Comparison of ENCODE assay signal across 9 mouse cellular contexts in the genomic region with DNA sequence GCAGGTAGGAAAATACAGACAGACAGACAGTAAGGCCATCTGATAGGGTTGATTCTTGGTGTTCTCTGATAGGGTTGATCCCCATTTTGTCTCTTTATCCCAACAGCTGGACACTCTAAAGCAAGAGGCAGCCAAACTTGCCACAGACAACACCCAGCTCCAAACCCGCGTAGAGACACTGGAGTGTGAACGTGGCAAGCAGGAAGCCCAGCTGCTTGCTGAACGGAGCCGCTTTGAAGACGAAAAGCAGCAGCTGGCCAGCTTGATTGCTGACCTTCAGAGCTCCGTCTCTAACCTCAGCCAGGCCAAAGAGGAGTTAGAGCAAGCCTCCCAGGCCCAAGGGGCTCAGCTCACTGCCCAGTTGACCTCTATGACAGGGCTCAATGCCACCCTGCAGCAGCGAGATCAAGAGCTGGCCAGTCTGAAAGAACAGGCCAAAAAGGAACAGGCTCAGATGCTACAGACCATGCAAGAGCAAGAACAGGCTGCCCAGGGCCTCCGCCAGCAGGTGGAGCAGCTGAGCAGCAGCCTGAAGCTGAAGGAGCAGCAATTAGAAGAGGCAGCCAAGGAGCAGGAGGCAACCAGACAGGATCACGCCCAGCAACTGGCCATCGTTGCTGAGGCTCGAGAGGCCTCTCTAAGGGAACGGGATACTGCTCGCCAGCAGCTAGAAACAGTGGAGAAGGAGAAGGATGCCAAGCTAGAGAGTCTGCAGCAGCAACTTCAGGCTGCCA. TPM values are rescaled to one million over a fixed set of nuclear protein-coding genes. Genes with fewer than 3 reads are reported as not detected.
DNase-seq lines count a peak whose midpoint lies in the region; ATAC-seq and TF ChIP-seq lines count a peak whose summit lies in the region.
"Had no signal": no experiment of that assay in that cellular context is flagged by ENCODE, and none has a peak within 500 bp of the region (broad histone marks: within the 10 kb centered on the region; RNA-seq: fewer than 3 reads in every experiment).

No protein-coding gene starts in this region.

- no peak for TF ChIP-seq EP300 in liver, embryonic 14.5 days (IDR thresholded peaks at IDR 0.05; ENCODE audit: low read depth)

- ATAC-seq in heart, embryonic 11.5 days (replicated peaks; ENCODE audit: insufficient number of reproducible peaks, low FRiP score, low TSS enrichment): 0 out of 2 replicates have a peak, but pooled peaks have one; percentile 24
- peak; percentile 55 for ATAC-seq in liver, embryonic 14.5 days (ENCODE audit: insufficient read depth)
- peak; percentile 53; the same call in 1 of the 2 replicates for ATAC-seq in neural tube, embryonic 14.5 days (ENCODE audit: low read depth)

- TF ChIP-seq CTCF in bone marrow macrophage, adult 2 months (IDR thresholded peaks at IDR 0.05; ENCODE audit: low read depth, low read length): peak; percentile 44
- peak; percentile 100 for TF ChIP-seq CTCF in embryonic fibroblast, embryonic 13.5 days (IDR thresholded peaks at IDR 0.05; ENCODE audit: borderline replicate concordance, insufficient read depth, low read length)
- TF ChIP-seq CTCF in liver, embryonic 14.5 days (IDR thresholded peaks at IDR 0.05; ENCODE audit: low read depth): peak; percentile 97

- H3K27me3 ChIP-seq in heart, embryonic 11.5 days (ENCODE audit: control insufficient read depth, insufficient read depth, low read length): no peaks in the 10 kb centered on the region
- no peaks in the 10 kb centered on the region for H3K27me3 ChIP-seq in liver, embryonic 14.5 days (ENCODE audit: control insufficient read depth, insufficient read depth, low read length)
- H3K27me3 ChIP-seq in neural tube, embryonic 14.5 days (ENCODE audit: control insufficient read depth, insufficient read depth, low read length): no peaks in the 10 kb centered on the region

- no peak overlapping the region for H3K4me2 ChIP-seq in heart, embryonic 11.5 days
- no peak overlapping the region for H3K4me2 ChIP-seq in liver, embryonic 14.5 days (ENCODE audit: low read depth)
- H3K4me2 ChIP-seq in neural tube, embryonic 14.5 days (ENCODE audit: low read depth, low read length): no peak overlapping the region

- H3K4me1 ChIP-seq in bone marrow macrophage, adult 2 months (ENCODE audit: control insufficient read depth, insufficient read depth, low read length): no peaks in the 10 kb centered on the region
- no peaks in the 10 kb centered on the region for H3K4me1 ChIP-seq in embryonic fibroblast, embryonic 13.5 days (ENCODE audit: control insufficient read depth, insufficient read depth, low read length)
- H3K4me1 ChIP-seq in heart, embryonic 11.5 days (ENCODE audit: control insufficient read depth, insufficient read depth, low read length): no peaks in the 10 kb centered on the region
- H3K4me1 ChIP-seq in liver, embryonic 14.5 days (replicated peaks; ENCODE audit: control insufficient read depth in 2 of 2, insufficient read depth in 2 of 2, low read length in 1 of 2): no peaks in the 10 kb centered on the region
- H3K4me1 ChIP-seq in neural tube, embryonic 14.5 days (ENCODE audit: control insufficient read depth, insufficient read depth, low read length): no peaks in the 10 kb centered on the region

- no peaks in the 10 kb centered on the region for H3K9me3 ChIP-seq in heart, embryonic 11.5 days (replicated peaks; ENCODE audit: control insufficient read depth, low read length)
- H3K9me3 ChIP-seq in liver, embryonic 14.5 days (ENCODE audit: control insufficient read depth, low read length): no peaks in the 10 kb centered on the region
- no peaks in the 10 kb centered on the region for H3K9me3 ChIP-seq in neural tube, embryonic 14.5 days (ENCODE audit: control insufficient read depth, low read length)

- peaks cover 69% of the 10 kb centered on the region for H3K36me3 ChIP-seq in heart, embryonic 11.5 days (ENCODE audit: control insufficient read depth, insufficient read depth, low read length)
- H3K36me3 ChIP-seq in liver, embryonic 14.5 days (replicated peaks; ENCODE audit: control insufficient read depth, insufficient read depth, low read depth): peaks cover 95% of the 10 kb centered on the region
- peaks cover 88% of the 10 kb centered on the region for H3K36me3 ChIP-seq in neural tube, embryonic 14.5 days (ENCODE audit: control insufficient read depth, insufficient read depth, low read length)

- no peak overlapping the region for H3K4me3 ChIP-seq in bone marrow macrophage, adult 2 months (ENCODE audit: insufficient read depth, low read length)
- no peak overlapping the region for H3K4me3 ChIP-seq in embryonic fibroblast, embryonic 13.5 days (ENCODE audit: insufficient read depth, low read length)
- H3K4me3 ChIP-seq in heart, embryonic 11.5 days (ENCODE audit: low read depth, low read length): no peak overlapping the region
- H3K4me3 ChIP-seq in liver, embryonic 14.5 days (ENCODE audit: insufficient read depth in 1 of 2, low read depth in 2 of 2, low read length in 2 of 2): no peak overlapping the region
- H3K4me3 ChIP-seq in neural tube, embryonic 14.5 days (ENCODE audit: low read depth, low read length): no peak overlapping the region
- H3K4me3 ChIP-seq: erythroblast, embryonic 14.5 days had no signal

- no peak overlapping the region for H3K9ac ChIP-seq in heart, embryonic 11.5 days (ENCODE audit: low read depth, low read length)
- H3K9ac ChIP-seq in liver, embryonic 14.5 days (replicated peaks): no peak overlapping the region
- H3K9ac ChIP-seq in neural tube, embryonic 14.5 days (replicated peaks; ENCODE audit: low read depth, low read length): no peak overlapping the region

- TF ChIP-seq POLR2A in bone marrow macrophage, adult 2 months (IDR thresholded peaks at IDR 0.05; ENCODE audit: borderline replicate concordance, low read depth, low read length): no peak
- no peak for TF ChIP-seq POLR2A in embryonic fibroblast, embryonic 13.5 days (IDR thresholded peaks at IDR 0.05; ENCODE audit: low read depth, low read length)

- no peak overlapping the region for H3K27ac ChIP-seq in bone marrow macrophage, adult 2 months (ENCODE audit: insufficient read depth, low read depth, low read length)
- H3K27ac ChIP-seq in embryonic fibroblast, embryonic 13.5 days (ENCODE audit: insufficient read depth, low read length): no peak overlapping the region
- no peak overlapping the region for H3K27ac ChIP-seq in heart, embryonic 11.5 days (ENCODE audit: low read depth, low read length)
- no peak overlapping the region for H3K27ac ChIP-seq in liver, embryonic 14.5 days
- no peak overlapping the region for H3K27ac ChIP-seq in neural tube, embryonic 14.5 days (ENCODE audit: low read depth, low read length)

- 66% methylated on average over 14 of the region's 14 CpGs for WGBS in heart, embryonic 11.5 days (ENCODE audit: insufficient replicate concordance)
- WGBS in liver, embryonic 14.5 days (ENCODE audit: insufficient replicate concordance): 68% methylated on average over 14 of the region's 14 CpGs
- WGBS in neural tube, embryonic 14.5 days: 68% methylated on average over 14 of the region's 14 CpGs

- peak; percentile 70 for DNase-seq in CD4-positive helper T cell, adult 2 months (ENCODE audit: low read depth, low spot score)
- DNase-seq in kidney, postnatal 25 days: peak; percentile 89 to 91
- peak; percentile 29 to 40 (median 35) for DNase-seq in liver, embryonic 14.5 days (ENCODE audit: low read depth in 3 of 3, low spot score in 3 of 3)
- DNase-seq in telencephalon, adult 2 months (ENCODE audit: low read depth, low spot score): peak; percentile 53

RNA-seq across cellular contexts. Expression of gene Il18bp, which starts 20.1 kb away (rescaled TPM):
- polyA plus RNA-seq in bone marrow macrophage, adult 2 months (2012; ENCODE audit: insufficient read depth, insufficient read length, missing spikeins): 13.1 and 13.6 TPM in 2 replicates
- 4.1 and 6.3 TPM in 2 replicates for polyA plus RNA-seq in embryonic fibroblast, embryonic 13.5 days (2011; ENCODE audit: insufficient read length, low read depth, missing spikeins)
- polyA plus RNA-seq in heart, embryonic 11.5 days (2014; fragmentation: Nextera tagmentation; extraction: Ambion mirVana): 1.4 and 1.7 TPM in 2 replicates
- 12.7 and 14.8 TPM in 2 replicates for polyA plus RNA-seq in liver, embryonic 14.5 days (2012; rRNA removed)
- 15.0 and 15.9 TPM in 2 replicates for polyA plus RNA-seq in liver, embryonic 14.5 days (2014; fragmentation: Nextera tagmentation; extraction: Ambion mirVana)
- polyA plus RNA-seq in neural tube, embryonic 14.5 days (2014; fragmentation: Nextera tagmentation; extraction: Ambion mirVana): 3.5 and 4.7 TPM in 2 replicates

Comparison
In these comparisons a context has a peak if more than half of its experiments do, and no peak if none do; other contexts are left out.
1. DNase-seq: peak in every context shown above with its lines; median percentile 90 in kidney, postnatal 25 days; 70 in CD4-positive helper T cell, adult 2 months; 53 in telencephalon, adult 2 months; 35 in liver, embryonic 14.5 days.
2. CTCF ChIP-seq: peak in every context shown above with its lines; median percentile 100 in embryonic fibroblast, embryonic 13.5 days; 97 in liver, embryonic 14.5 days; 44 in bone marrow macrophage, adult 2 months.